Mouse (Mus musculus) midbrain, embryonic 12.5 days (tissue): ENCODE measurements around the gene Sirt3. TPM values are rescaled to one million over a fixed set of nuclear protein-coding genes. Genes with fewer than 3 reads are reported as not detected.

Source experiments
- ATAC-seq: fragments of 200-750 bp; cut with Nextera tagmentation; 2 replicates; pipeline ENCODE4 v1.8.0; 2017; ENCODE audit warnings: low read depth, moderate TSS enrichment, moderate library complexity; ENCODE audit not compliant: low FRiP score
- H3K27ac ChIP-seq: fragments of 300-500 bp; sonication (generic); replicated peaks from 2 replicates; pipeline ENCODE4 v1.5.1; 2016; ENCODE audit warnings: mild to moderate bottlenecking
- H3K27me3 ChIP-seq: fragments of 300-500 bp; sonication (generic); 2 replicates; pipeline ENCODE4 v1.6.1; 2016; ENCODE audit warnings: mild to moderate bottlenecking
- H3K36me3 ChIP-seq: fragments of 300-500 bp; sonication (generic); 2 replicates; pipeline ENCODE4 v1.6.1; 2016
- H3K4me1 ChIP-seq: fragments of 300-500 bp; sonication (generic); 2 replicates; pipeline ENCODE4 v1.6.1; 2016
- H3K4me2 ChIP-seq: fragments of 300-500 bp; sonication (generic); replicated peaks from 2 replicates; pipeline ENCODE4 v1.6.1; 2016; ENCODE audit warnings: mild to moderate bottlenecking, moderate library complexity
- H3K4me3 ChIP-seq: fragments of 300-500 bp; sonication (generic); 2 replicates; pipeline ENCODE4 v1.5.1; 2016; ENCODE audit warnings: mild to moderate bottlenecking
- H3K9ac ChIP-seq: fragments of 300-500 bp; sonication (generic); replicated peaks from 2 replicates; pipeline ENCODE4 v1.6.1; 2016; ENCODE audit warnings: mild to moderate bottlenecking, moderate library complexity
- H3K9me3 ChIP-seq: fragments of 300-500 bp; sonication (generic); 2 replicates; pipeline ENCODE4 v1.6.1; 2016; ENCODE audit warnings: mild to moderate bottlenecking
- WGBS: fragments of 180-500 bp; shearing (Covaris S2); methylation state at CpG from one replicate; pipeline ENCODE4 v1.1.7; 2016; 5-methylcytosine and 5-hydroxymethylcytosine counted together
- polyA plus RNA-seq: library from polyadenylated mRNA; unstranded; fragments of >200 nt; fragmentation: Nextera tagmentation; extraction: Ambion mirVana; gene quantifications from 2 replicates; pipeline ENCODE4 v1.2.1, GENCODE M21; 2016

The Sirt3 gene
- polyA plus RNA-seq, 1 experiment from 2014 or later: 28.9 TPM

DNA sequence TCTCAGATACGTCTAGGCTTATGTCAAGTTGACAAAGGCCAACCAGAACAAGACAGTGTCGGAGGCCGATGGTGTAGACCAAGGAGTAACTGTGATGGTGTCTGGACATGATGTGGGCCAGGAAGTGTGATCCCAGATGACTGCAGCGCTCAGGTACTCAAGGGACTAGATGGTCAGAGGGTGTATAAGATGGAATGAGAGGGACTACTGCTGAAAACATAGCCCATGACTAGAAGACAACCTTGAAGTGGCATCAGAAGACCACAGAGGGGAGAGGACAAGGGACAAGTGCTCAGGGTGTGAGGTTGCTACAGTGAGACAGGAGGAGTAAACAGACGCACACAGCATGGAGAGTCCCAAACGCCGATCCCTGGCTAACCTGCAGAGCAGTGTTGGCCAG, 38.3 kb downstream of the Sirt3 start:
- Histone ChIP-seq H3K9ac (no peak overlapping the region), H3K27me3 (peaks cover 46% of the 10 kb centered on the region)
- 76% methylated on average over 7 of the region's 7 CpGs for whole genome bisulfite sequencing

GRCm38 (mm10) chr7:140840750-140841735, 41.1 kb downstream of the Sirt3 start:
- no peak overlapping the region for H3K27ac ChIP-seq
- no peaks in the 10 kb centered on the region for H3K36me3 ChIP-seq
- no peak overlapping the region for H3K9ac ChIP-seq
- no peak for ATAC-seq
- no peaks in the 10 kb centered on the region for H3K9me3 ChIP-seq
- H3K4me2 ChIP-seq: no peak overlapping the region
- H3K4me1 ChIP-seq: no peaks in the 10 kb centered on the region
- H3K27me3 ChIP-seq: peaks cover 55% of the 10 kb centered on the region
- H3K4me3 ChIP-seq: no peak overlapping the region
- WGBS: 40% methylated on average over 19 of the region's 19 CpGs

More for the DNA sequence above, 38.3 kb downstream of the Sirt3 start:
- H3K4me1 ChIP-seq: no peaks in the 10 kb centered on the region
- H3K9me3 ChIP-seq: no peaks in the 10 kb centered on the region
- no peak overlapping the region for H3K4me3 ChIP-seq
- no peak overlapping the region for H3K27ac ChIP-seq
- H3K4me2 ChIP-seq: no peak overlapping the region
- ATAC-seq: no peak
- H3K36me3 ChIP-seq: no peaks in the 10 kb centered on the region

DNA sequence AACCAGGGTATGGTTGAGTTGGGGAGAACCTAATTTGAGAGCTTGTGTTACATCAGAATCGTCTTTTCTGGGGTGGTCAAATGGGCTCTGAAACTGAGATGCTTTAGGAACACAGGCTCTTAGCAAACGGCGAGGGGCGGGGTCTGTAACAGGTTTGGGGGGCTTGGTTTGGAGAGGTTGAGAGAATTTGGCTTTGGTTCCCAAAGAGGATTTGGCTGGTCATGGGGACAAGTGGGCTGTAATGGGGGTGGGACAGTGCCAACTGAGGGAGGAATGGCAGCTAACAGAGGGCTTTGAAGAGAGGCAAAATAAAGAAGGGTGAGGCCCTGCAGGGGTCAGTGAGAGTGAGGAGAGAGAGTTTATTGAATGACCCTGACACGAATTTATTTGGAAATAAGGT, 42.6 kb downstream of the Sirt3 start:
- Histone ChIP-seq H3K36me3 (no peaks in the 10 kb centered on the region), H3K4me2 (no peak overlapping the region), H3K9me3 (no peaks in the 10 kb centered on the region), H3K4me3 (no peak overlapping the region), H3K27ac (no peak overlapping the region), H3K9ac (no peak overlapping the region), H3K27me3 (peaks cover 61% of the 10 kb centered on the region), H3K4me1 (no peaks in the 10 kb centered on the region)
- no peak for ATAC-seq
- 68% methylated on average over 5 of the region's 5 CpGs for WGBS

DNA sequence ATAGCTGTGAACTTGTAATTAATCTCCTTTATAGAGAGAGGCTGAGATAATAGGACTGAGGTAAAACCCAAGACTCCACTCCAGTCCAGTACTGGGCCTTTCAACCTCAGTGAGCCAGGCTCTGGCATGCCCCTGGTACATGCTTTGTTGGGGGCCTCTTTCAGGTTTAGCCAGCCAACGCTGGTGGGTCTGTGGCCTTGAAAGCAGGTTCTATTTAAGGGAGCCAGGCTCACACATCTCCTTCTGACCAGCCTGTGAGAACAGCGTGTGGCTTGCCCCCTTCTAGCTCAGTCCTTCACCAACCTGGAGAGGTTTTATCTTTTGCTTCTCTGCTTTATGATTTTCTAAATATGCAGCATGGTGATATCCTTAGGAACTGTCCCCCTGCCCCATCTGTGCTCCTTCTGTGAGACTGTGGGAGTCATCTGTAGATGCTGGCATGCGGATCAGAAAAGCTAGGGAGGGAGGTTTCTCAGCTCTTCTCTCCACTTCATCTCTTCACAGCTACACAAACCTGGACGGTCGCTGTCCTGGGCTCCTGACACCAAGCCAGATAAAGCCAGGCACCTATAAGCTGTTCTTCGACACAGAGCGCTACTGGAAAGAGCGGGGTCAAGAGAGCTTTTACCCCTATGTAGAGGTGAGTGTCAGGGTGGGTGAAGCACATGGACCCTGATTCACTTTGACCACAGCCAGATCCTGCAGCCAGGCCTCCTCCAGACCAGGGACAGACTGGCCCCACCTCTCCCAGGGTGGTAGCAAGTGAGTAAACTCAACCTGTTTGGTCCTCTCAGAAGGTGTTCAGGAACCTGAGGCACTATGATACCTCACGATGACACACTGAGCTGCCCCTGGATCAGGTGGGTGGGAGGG, 45.6 kb downstream of the Sirt3 start:
- no peak overlapping the region for H3K9ac ChIP-seq
- WGBS: 87% methylated on average over 9 of the region's 9 CpGs
- H3K4me2 ChIP-seq: no peak overlapping the region
- no peaks in the 10 kb centered on the region for H3K4me1 ChIP-seq
- H3K36me3 ChIP-seq: no peaks in the 10 kb centered on the region
- H3K27me3 ChIP-seq: peaks cover 33% of the 10 kb centered on the region; the same call in 1 of the 2 replicates
- no peaks in the 10 kb centered on the region for H3K9me3 ChIP-seq
- no peak overlapping the region for H3K27ac ChIP-seq
- no peak overlapping the region for H3K4me3 ChIP-seq
- ATAC-seq: no peak

- Histone ChIP-seq H3K4me2 (no peak overlapping the region), H3K36me3 (no peaks in the 10 kb centered on the region), H3K27ac (no peak overlapping the region), H3K9me3 (no peaks in the 10 kb centered on the region), H3K4me3 (no peak overlapping the region), H3K4me1 (no peaks in the 10 kb centered on the region), H3K9ac (no peak overlapping the region), H3K27me3 (peaks cover 25% of the 10 kb centered on the region; the same call in 1 of the 2 replicates)
- ATAC-seq: no peak
- 82% methylated on average over 2 of the region's 2 CpGs for WGBS
These were observed 46.4 kb downstream of the Sirt3 start for GRCm38 (mm10) chr7:140835758-140836087.

DNA sequence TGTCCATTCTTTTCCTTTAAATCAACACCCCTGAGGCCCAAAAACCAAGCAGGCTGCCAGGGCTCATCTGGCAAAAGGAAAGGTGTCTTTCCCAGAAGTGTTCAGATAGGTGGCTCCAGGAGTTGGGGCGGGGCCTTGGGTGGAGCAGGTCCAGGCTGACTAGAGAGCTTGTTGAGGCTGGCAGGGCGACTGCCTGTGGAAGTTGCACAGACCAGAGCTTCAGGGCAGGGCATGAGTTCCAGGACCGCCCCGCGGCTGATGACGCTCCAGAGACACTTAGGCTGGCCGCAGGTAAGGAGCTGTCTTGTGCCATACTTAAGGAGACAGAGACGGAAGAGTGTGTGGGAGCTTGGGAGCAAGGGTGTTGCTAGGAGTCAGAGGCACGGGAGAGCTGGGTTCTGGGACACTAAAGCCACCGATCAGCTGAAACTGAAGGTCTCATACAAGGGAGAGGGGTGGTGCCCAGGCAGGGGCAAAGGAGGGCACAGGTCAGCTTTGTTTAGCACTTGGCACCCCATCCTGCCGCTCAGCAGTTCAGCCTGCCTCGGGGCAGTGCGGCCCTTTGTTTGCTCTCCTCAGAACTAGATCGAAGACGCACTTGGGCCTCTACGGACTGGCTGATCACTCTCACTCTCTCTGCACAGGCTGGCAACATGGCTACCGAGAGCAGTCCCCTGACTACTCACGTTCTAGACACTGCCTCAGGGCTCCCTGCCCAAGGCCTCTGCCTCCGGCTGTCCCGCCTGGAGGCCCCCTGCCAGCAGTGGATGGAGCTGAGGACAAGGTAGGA, 46.9 kb downstream of the Sirt3 start, which contains the start of gene Urah:
Gene Urah (plus strand): TSS at position 51 of the 790 bp plus-strand sequence.
- H3K36me3 ChIP-seq: no peaks in the 10 kb centered on the region
- no peak within 1 kb of the TSS for H3K4me3 ChIP-seq
- H3K4me2 ChIP-seq: no peak within 1 kb of the TSS
- peaks cover 20% of the 10 kb centered on the region; the same call in 1 of the 2 replicates for H3K27me3 ChIP-seq
- no peak within 1 kb of the TSS for H3K9ac ChIP-seq
- no peaks in the 10 kb centered on the region for H3K9me3 ChIP-seq
- WGBS: 51% methylated on average over 20 of the region's 20 CpGs
- no peak within 1 kb of the TSS for H3K27ac ChIP-seq
- no peak for ATAC-seq
- H3K4me1 ChIP-seq: no peaks in the 10 kb centered on the region

- no peak for ATAC-seq
- no peak overlapping the region for H3K27ac ChIP-seq
- no peak overlapping the region for H3K9ac ChIP-seq
- H3K9me3 ChIP-seq: no peaks in the 10 kb centered on the region
- peaks cover 10% of the 10 kb centered on the region; the same call in 1 of the 2 replicates for H3K27me3 ChIP-seq
- no peaks in the 10 kb centered on the region for H3K36me3 ChIP-seq
- WGBS: 80% methylated on average over 4 of the region's 4 CpGs
- H3K4me2 ChIP-seq: no peak overlapping the region
- H3K4me3 ChIP-seq: no peak overlapping the region
- H3K4me1 ChIP-seq: no peaks in the 10 kb centered on the region
These were observed 48.8 kb downstream of the Sirt3 start for GRCm38 (mm10) chr7:140833341-140833740.

- Histone ChIP-seq H3K4me2 (no peak overlapping the region), H3K4me1 (no peaks in the 10 kb centered on the region), H3K9ac (no peak overlapping the region), H3K27me3 (0 out of 2 replicates have a peak, but pooled peaks cover 6% of the 10 kb centered on the region), H3K27ac (no peak overlapping the region), H3K4me3 (no peak overlapping the region), H3K36me3 (no peaks in the 10 kb centered on the region), H3K9me3 (no peaks in the 10 kb centered on the region)
- 80% methylated on average over 6 of the region's 6 CpGs for WGBS
- ATAC-seq: no peak
These were observed 50.7 kb downstream of the Sirt3 start for GRCm38 (mm10) chr7:140831447-140831846.

DNA sequence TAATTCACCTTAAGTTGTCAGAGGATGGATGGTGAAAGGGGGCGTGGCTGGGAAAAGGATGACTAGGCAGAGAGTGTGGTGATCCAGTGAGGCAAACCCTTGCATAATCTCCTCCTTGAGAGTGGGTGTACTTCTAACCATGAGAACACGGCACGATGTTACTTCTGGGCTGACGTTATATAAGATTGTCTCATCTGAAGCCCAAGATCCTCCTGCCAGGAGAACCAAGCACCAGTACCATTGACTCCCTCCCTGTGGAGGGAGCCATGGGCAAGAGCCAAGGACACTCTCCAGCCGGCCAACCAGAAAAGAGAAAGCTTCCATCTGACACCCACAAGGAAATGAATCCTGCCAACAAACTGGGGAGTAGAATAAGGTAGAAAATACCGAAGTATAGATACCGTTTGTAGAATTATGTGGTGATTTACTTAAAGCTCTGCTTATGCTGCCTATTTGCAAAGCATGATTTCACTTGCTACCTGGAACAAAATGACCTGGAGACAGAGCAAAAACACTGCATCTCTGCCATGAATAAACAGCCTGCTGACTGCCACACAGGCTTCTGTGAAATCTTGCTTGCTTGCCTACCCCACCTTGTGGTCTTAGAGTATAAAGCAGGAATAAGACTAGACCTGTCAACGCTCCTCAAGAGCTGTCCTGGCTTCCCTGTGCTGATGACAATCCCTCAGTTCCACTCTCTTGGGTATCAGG, 53.8 kb downstream of the Sirt3 start:
- H3K9me3 ChIP-seq: no peaks in the 10 kb centered on the region
- H3K9ac ChIP-seq: no peak overlapping the region
- no peak overlapping the region for H3K4me3 ChIP-seq
- no peak overlapping the region for H3K4me2 ChIP-seq
- H3K27ac ChIP-seq: no peak overlapping the region
- no peaks in the 10 kb centered on the region for H3K36me3 ChIP-seq
- no peaks in the 10 kb centered on the region; the same call in 1 of the 2 replicates for H3K27me3 ChIP-seq
- H3K4me1 ChIP-seq: no peaks in the 10 kb centered on the region
- WGBS: 51% methylated on average over 8 of the region's 8 CpGs
- no peak for ATAC-seq

DNA sequence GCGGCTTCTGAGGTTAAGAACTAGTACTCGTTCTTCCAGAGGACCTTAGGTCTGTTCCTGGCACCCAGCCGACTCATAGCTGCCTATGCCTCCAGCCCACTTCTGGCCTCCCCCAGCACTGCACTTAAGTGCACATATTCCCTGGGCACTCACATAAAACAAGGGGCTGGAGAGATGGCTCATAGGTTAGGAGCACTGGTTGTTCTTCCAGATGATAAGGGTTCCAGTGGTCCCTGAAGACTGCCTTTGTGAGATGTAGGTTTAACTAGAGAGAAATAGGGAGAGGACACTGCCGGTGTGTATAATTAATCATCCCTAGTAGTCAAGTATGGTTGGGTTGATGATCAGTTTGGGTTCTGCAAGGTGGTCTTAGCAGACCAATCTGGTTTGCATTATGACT, 59.4 kb downstream of the Sirt3 start:
- ATAC-seq: no peak
- Histone ChIP-seq H3K4me3 (no peak overlapping the region), H3K36me3 (no peaks in the 10 kb centered on the region), H3K4me2 (no peak overlapping the region), H3K4me1 (no peaks in the 10 kb centered on the region; the same call in 1 of the 2 replicates), H3K27ac (no peak overlapping the region), H3K27me3 (no peaks in the 10 kb centered on the region; the same call in 1 of the 2 replicates), H3K9ac (no peak overlapping the region), H3K9me3 (no peaks in the 10 kb centered on the region)
- WGBS: 86% methylated on average over 4 of the region's 4 CpGs
